7 mouse cellular contexts compared by ENCODE assay signal in genomic region chr15:83122566-83123145, GRCm38 (mm10). TPM values are rescaled to one million over a fixed set of nuclear protein-coding genes. Genes with fewer than 3 reads are reported as not detected.
DNase-seq lines count a peak whose midpoint lies in the region; ATAC-seq lines count a peak whose summit lies in the region.

Rrp7a (minus strand) TSS chr15:83122801.

- WGBS in intestine, embryonic 15.5 days: 9% methylated on average over 32 of the region's 32 CpGs
- WGBS in midbrain, embryonic 10.5 days: 9% methylated on average over 32 of the region's 32 CpGs

- ATAC-seq in intestine, embryonic 15.5 days: peak; percentile 96

- H3K4me1 ChIP-seq in intestine, embryonic 15.5 days (replicated peaks): peaks cover 8% of the 10 kb centered on the region
- H3K4me1 ChIP-seq in midbrain, embryonic 10.5 days: peaks cover 14% of the 10 kb centered on the region

- DNase-seq in adrenal gland, adult 18-20 months (ENCODE audit: low spot score in 2 of 2): peak; percentile 94 to 95
- peak; percentile 95 for DNase-seq in embryo, embryonic 11 days
- peak; percentile 91 to 92 for DNase-seq in gastrocnemius, postnatal 36 days
- DNase-seq in left cerebral cortex, postnatal 25 days (ENCODE audit: low spot score in 2 of 2): peak; percentile 94 to 95
- peak; percentile 93 for DNase-seq in midbrain, embryonic 10.5 days (ENCODE audit: low spot score)
- DNase-seq in right cerebral cortex, postnatal 4 days: peak; percentile 90

- H3K9me3 ChIP-seq in intestine, embryonic 15.5 days: no peaks in the 10 kb centered on the region
- no peaks in the 10 kb centered on the region for H3K9me3 ChIP-seq in midbrain, embryonic 10.5 days (replicated peaks)

- peaks cover 26% of the 10 kb centered on the region for H3K36me3 ChIP-seq in intestine, embryonic 15.5 days
- H3K36me3 ChIP-seq in midbrain, embryonic 10.5 days: peaks cover 54% of the 10 kb centered on the region

- peak within 1 kb of the TSS; percentile 81 for H3K9ac ChIP-seq in intestine, embryonic 15.5 days

- peak within 1 kb of the TSS; percentile 76 for H3K4me2 ChIP-seq in intestine, embryonic 15.5 days (replicated peaks)

- H3K27ac ChIP-seq in intestine, embryonic 15.5 days: peak within 1 kb of the TSS; percentile 80
- H3K27ac ChIP-seq in midbrain, embryonic 10.5 days (replicated peaks): peak within 1 kb of the TSS; percentile 90

- H3K4me3 ChIP-seq in intestine, embryonic 15.5 days (replicated peaks): peak within 1 kb of the TSS; percentile 92
- peak within 1 kb of the TSS; percentile 94 for H3K4me3 ChIP-seq in midbrain, embryonic 10.5 days

- intact Hi-C loops in gastrocnemius, postnatal 36 days (cut with DNase I): no loop called here
- intact Hi-C loops in left cerebral cortex, postnatal 25 days (cut with DNase I): loop anchor here (1.0 kb wide), 1 partner anchor 27 kb away; the partner anchor contains the start of gene Poldip3

- H3K27me3 ChIP-seq in intestine, embryonic 15.5 days (replicated peaks): no peaks in the 10 kb centered on the region
- no peaks in the 10 kb centered on the region for H3K27me3 ChIP-seq in midbrain, embryonic 10.5 days (ENCODE audit: low read depth, poor library complexity, severe bottlenecking)

RNA-seq across cellular contexts. Expression of gene Rrp7a, which starts in this region (rescaled TPM):
- 100 to 1,000 TPM; 111 to 113 TPM for total RNA-seq in adrenal gland, adult 18-20 months (2021)
- total RNA-seq in gastrocnemius, postnatal 36 days (2021): 10 to 100 TPM; 33.6 to 40.4 TPM
- polyA plus RNA-seq in intestine, embryonic 15.5 days (2015; fragmentation: Nextera tagmentation; extraction: Ambion mirVana): 64.0 and 66.7 TPM in 2 replicates
- total RNA-seq in left cerebral cortex, postnatal 25 days (2021): 100 to 1,000 TPM; 140 to 161 TPM
- polyA plus RNA-seq in midbrain, embryonic 10.5 days (2016; fragmentation: Nextera tagmentation; extraction: Ambion mirVana): 88.1 and 91.4 TPM in 2 replicates

Comparison
In these comparisons a context has a peak if more than half of its experiments do, and no peak if none do; other contexts are left out.
1. Peak in every context shown above with its lines: DNase-seq, ATAC-seq, H3K4me3 ChIP-seq and H3K27ac ChIP-seq.